Mouse (Mus musculus) limb, embryonic 14.5 days (tissue): ENCODE results near the gene Nox4. TPM values are rescaled to one million over a fixed set of nuclear protein-coding genes. Genes with fewer than 3 reads are reported as not detected.

Experiments
- ATAC-seq: fragments of 200-750 bp; cut with Nextera tagmentation; 2 replicates; pipeline ENCODE4 v1.8.0; 2017; ENCODE audit warnings: low read depth, moderate number of reproducible peaks, moderate TSS enrichment; ENCODE audit not compliant: low FRiP score
- DNase-seq: peaks from one replicate; pipeline ENCODE4 v3.0.0-alpha.2; 2015; ENCODE audit warnings: low spot score
- H3K27ac ChIP-seq: fragments of 300-500 bp; sonication (generic); replicated peaks from 2 replicates; pipeline ENCODE4 v1.5.1; 2014; ENCODE audit warnings: low read depth, mild to moderate bottlenecking, low read length, moderate library complexity, mixed read lengths
- H3K27me3 ChIP-seq: fragments of 300-500 bp; sonication (generic); 2 replicates; pipeline ENCODE4 v1.6.1; 2014; ENCODE audit warnings: low read length, mixed read lengths; ENCODE audit not compliant: control insufficient read depth, insufficient read depth
- H3K36me3 ChIP-seq: fragments of 300-500 bp; sonication (generic); 2 replicates; pipeline ENCODE4 v1.6.1; 2014; ENCODE audit warnings: mild to moderate bottlenecking, low read length, moderate library complexity, mixed read lengths; ENCODE audit not compliant: control insufficient read depth, insufficient read depth
- H3K4me1 ChIP-seq: fragments of 300-500 bp; sonication (generic); 2 replicates; pipeline ENCODE4 v1.6.1; 2014; ENCODE audit warnings: antibody characterized with exemption, low read length, mixed read lengths; ENCODE audit not compliant: control insufficient read depth, insufficient read depth
- H3K4me2 ChIP-seq: fragments of 300-500 bp; sonication (generic); replicated peaks from 2 replicates; pipeline ENCODE4 v1.6.1; 2014; ENCODE audit warnings: low read depth, mild to moderate bottlenecking, low read length, moderate library complexity; ENCODE audit not compliant: severe bottlenecking
- H3K4me3 ChIP-seq: fragments of 300-500 bp; sonication (generic); replicated peaks from 2 replicates; pipeline ENCODE4 v1.5.1; 2014; ENCODE audit warnings: low read length
- H3K9ac ChIP-seq: fragments of 300-500 bp; sonication (generic); 2 replicates; pipeline ENCODE4 v1.6.1; 2014; ENCODE audit warnings: mild to moderate bottlenecking, low read depth, low read length, moderate library complexity; ENCODE audit not compliant: severe bottlenecking
- H3K9me3 ChIP-seq: fragments of 300-500 bp; sonication (generic); 2 replicates; pipeline ENCODE4 v1.6.1; 2016; ENCODE audit warnings: low read length; ENCODE audit not compliant: control insufficient read depth
- POLR2A ChIP-seq: fragments of 200-500 bp; IDR thresholded peaks from 2 replicates; pipeline ENCODE4 v1.8.0; 2012; ENCODE audit warnings: inconsistent platforms, mild to moderate bottlenecking, moderate library complexity, borderline replicate concordance; ENCODE audit not compliant: insufficient read depth, insufficient read length; ENCODE audit errors: extremely low read depth
- WGBS: fragments of 180-500 bp; shearing (Covaris S2); extraction: QIAGEN DNeasy Blood & Tissue Kit; methylation state at CpG from one replicate; pipeline ENCODE4 v1.1.7; 2014; 5-methylcytosine and 5-hydroxymethylcytosine counted together
- polyA plus RNA-seq, 2 experiments: library from polyadenylated mRNA; depleted of rRNA in 1 of 2; stranded (reverse) in 1 of 2; unstranded in 1 of 2; fragments of >200 nt; fragmentation: Nextera tagmentation in 1 of 2; extraction: Ambion mirVana in 1 of 2; gene quantifications; 2 replicates each; pipeline versions ENCODE4 v1.2.1 to v1.2.3; 2012 to 2014

The Nox4 gene
- 4.1 and 4.9 TPM in 2 replicates for polyA plus RNA-seq (2012; rRNA removed)
- polyA plus RNA-seq (2014; fragmentation: Nextera tagmentation; extraction: Ambion mirVana): 5.7 and 6.2 TPM in 2 replicates

DNA sequence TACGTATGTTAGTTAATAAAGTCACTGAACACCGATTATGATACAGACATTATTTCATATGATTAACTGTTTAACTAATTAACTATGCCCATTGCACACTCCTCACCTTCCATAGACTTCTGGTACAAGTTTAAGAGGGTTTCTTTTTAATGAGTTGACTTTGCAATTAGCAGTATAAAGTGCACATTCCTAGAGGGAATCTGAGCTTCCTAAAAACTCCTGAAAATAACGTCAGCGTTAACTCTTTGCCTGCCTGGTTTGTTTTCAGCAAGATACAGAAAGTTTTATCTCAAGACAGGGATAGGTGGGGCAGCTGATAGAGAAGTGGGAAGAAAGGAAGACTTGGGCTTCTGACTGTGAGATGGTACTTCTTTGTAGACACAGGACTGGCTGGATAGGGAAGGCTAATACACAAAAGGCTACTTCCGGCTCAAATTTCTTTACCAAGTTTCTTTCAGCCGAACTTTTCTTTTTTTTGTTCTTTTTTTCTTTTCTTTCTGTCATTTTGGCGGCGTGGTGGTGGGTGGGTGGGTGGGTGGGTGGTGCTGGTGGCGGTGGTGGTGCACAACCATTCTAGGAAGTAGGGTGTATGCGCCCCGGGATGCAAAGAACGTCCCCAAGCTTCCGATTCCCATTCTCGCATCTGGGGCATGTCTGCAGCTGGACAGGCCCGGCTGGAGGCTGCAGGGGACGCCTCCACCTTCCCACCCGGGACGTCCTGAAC lies at the start of gene Nox4:
TSS of gene Nox4 (plus strand) at position 241 of the 724 bp plus-strand sequence.
- peak within 1 kb of the TSS; percentile 63 for H3K4me2 ChIP-seq
- H3K9ac ChIP-seq: peak within 1 kb of the TSS; percentile 84
- H3K4me1 ChIP-seq: peaks cover 6% of the 10 kb centered on the region; the same call in 1 of the 2 replicates
- H3K27ac ChIP-seq: peak within 1 kb of the TSS; percentile 85
- H3K9me3 ChIP-seq: no peaks in the 10 kb centered on the region
- H3K4me3 ChIP-seq: peak within 1 kb of the TSS; percentile 74
- DNase-seq (peak; percentile 14), ATAC-seq (0 out of 2 replicates have a peak, but pooled peaks have one; percentile 7)
- WGBS: 5% methylated on average over 18 of the region's 18 CpGs
- H3K27me3 ChIP-seq: no peaks in the 10 kb centered on the region
- no peaks in the 10 kb centered on the region for H3K36me3 ChIP-seq
- TF ChIP-seq POLR2A: no peak

DNA sequence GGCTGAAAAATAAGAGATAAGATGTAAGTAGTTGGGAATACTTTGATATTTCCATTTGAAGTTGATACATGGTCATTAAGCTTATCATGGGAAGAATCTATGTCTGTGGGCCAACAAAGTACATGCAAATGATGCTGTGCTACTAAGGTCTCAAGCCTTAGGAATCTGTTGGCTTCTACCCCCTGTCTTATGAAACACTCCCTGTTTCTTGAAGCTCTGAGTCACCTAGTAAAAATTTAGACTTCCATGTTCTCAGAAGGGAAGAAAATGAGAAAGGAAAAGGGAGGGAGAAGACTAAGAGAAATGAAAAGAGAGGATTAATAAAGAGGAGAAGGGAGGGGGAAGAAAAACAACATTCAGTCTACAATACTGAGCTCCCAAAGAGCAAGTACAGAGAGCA lies 41.1 kb upstream of the Nox4 start:
- H3K4me3 ChIP-seq: no peak overlapping the region
- no peak for TF ChIP-seq POLR2A
- H3K27me3 ChIP-seq: no peaks in the 10 kb centered on the region
- H3K9ac ChIP-seq: no peak overlapping the region
- no peaks in the 10 kb centered on the region for H3K36me3 ChIP-seq
- H3K27ac ChIP-seq: no peak overlapping the region
- no peak for ATAC-seq
- no peaks in the 10 kb centered on the region for H3K9me3 ChIP-seq
- no peak overlapping the region for H3K4me2 ChIP-seq
- DNase-seq: no peak
- H3K4me1 ChIP-seq: no peaks in the 10 kb centered on the region

DNA sequence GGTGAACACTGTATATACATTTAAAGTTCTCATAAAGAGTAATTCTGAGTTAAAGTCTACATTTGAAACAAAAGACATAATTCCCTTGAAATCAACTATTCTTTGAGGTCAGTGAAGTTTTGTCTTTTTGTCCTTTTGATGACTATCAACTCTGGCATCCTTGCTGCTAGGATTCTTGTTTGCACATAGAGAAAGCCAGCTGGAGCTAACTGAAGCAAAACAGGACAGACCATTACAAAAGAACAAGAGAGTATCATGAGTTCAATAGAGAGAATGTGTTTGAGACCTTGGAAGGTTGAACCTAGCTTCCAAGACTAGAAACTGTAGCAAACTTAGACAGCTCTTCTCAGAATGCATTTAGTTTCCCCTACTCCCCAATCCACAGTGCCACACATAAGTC lies 24.2 kb upstream of the Nox4 start:
- TF ChIP-seq POLR2A: no peak
- ATAC-seq (no peak), DNase-seq (no peak)
- H3K4me3 ChIP-seq: no peak overlapping the region
- no peak overlapping the region for H3K4me2 ChIP-seq
- no peaks in the 10 kb centered on the region for H3K27me3 ChIP-seq
- H3K9me3 ChIP-seq: no peaks in the 10 kb centered on the region
- no peak overlapping the region for H3K27ac ChIP-seq
- no peaks in the 10 kb centered on the region for H3K4me1 ChIP-seq
- H3K36me3 ChIP-seq: no peaks in the 10 kb centered on the region
- no peak overlapping the region for H3K9ac ChIP-seq

DNA sequence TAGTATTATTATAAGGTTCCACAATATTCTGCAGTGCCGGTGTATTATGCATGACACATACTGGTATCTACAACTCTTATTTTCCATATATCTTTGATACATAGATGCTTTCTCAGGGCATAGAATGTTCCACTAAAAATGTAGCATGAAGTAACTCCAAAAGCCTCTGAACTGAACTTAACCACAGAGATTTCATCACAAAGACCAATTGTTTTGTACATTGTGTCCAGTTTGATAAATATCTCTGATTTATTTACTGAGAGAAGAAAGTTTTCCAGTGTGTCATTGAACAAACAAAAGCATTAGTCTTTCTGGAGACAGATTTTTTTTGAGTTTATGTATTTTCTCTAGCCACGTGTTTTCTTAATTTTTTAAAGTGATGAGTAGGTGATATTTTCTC lies 23.1 kb upstream of the Nox4 start:
- no peak for ATAC-seq
- no peak overlapping the region for H3K27ac ChIP-seq
- H3K4me1 ChIP-seq: no peaks in the 10 kb centered on the region
- H3K9me3 ChIP-seq: no peaks in the 10 kb centered on the region
- no peak overlapping the region for H3K9ac ChIP-seq
- no peak for TF ChIP-seq POLR2A
- DNase-seq: no peak
- H3K4me3 ChIP-seq: no peak overlapping the region
- H3K4me2 ChIP-seq: no peak overlapping the region
- no peaks in the 10 kb centered on the region for H3K36me3 ChIP-seq
- WGBS: 84% methylated on average over 2 of the region's 2 CpGs
- H3K27me3 ChIP-seq: no peaks in the 10 kb centered on the region

DNA sequence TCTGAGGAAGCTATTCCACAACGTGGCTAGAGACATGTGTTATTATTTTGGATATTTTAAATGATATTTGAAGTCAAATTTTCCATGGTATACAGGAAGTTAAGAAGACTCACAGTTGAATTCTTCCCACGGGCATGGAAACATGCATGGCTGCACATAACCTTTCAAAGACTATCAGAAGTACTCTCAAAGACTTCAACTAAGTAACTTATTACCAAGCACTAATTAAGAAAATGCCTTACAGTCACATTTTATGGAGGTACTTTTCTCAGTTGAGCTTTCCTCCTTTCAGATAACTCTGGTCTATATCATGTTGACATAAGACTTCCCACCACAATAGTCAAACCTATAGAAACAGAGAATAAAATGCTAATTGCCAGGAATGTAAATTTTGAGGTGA lies 20.3 kb upstream of the Nox4 start:
- Histone ChIP-seq H3K4me2 (no peak overlapping the region), H3K9me3 (no peaks in the 10 kb centered on the region), H3K4me3 (no peak overlapping the region), H3K36me3 (no peaks in the 10 kb centered on the region), H3K27ac (no peak overlapping the region), H3K4me1 (no peaks in the 10 kb centered on the region), H3K9ac (no peak overlapping the region), H3K27me3 (no peaks in the 10 kb centered on the region)
- 43% methylated on average over 2 of the region's 2 CpGs for WGBS
- ATAC-seq: no peak
- no peak for DNase-seq
- TF ChIP-seq POLR2A: no peak
